Mouse (Mus musculus): ENCODE results near the gene Rcl1.

- no peak for TF ChIP-seq CTCF (IDR thresholded peaks at IDR 0.05; ENCODE audit: low read depth, low read length)
- TF ChIP-seq POLR2AphosphoS5 (IDR thresholded peaks at IDR 0.05; ENCODE audit: insufficient replicate concordance, low read depth, low read length) = no peak
- TF ChIP-seq GATA1 (IDR thresholded peaks at IDR 0.05; ENCODE audit: borderline replicate concordance, low read length) = no peak
- no peak for TF ChIP-seq TAL1 (conservative IDR thresholded peaks at IDR 0.05; ENCODE audit: low read depth, low read length)
Measured at GRCm38 (mm10) chr19:29167938-29168337, 66.8 kb downstream of the Rcl1 start.
